Mouse (Mus musculus) right cerebral cortex, postnatal 36 days (tissue): ENCODE results near the gene Sstr5.

ENCODE experiments used
- DNase-seq, 2 experiments: peaks; one replicate each; pipeline ENCODE4 v3.0.0; 2022; ENCODE audit warnings: low spot score in 2 of 2, mixed read lengths in 1 of 2

Sstr5 gene

DNA sequence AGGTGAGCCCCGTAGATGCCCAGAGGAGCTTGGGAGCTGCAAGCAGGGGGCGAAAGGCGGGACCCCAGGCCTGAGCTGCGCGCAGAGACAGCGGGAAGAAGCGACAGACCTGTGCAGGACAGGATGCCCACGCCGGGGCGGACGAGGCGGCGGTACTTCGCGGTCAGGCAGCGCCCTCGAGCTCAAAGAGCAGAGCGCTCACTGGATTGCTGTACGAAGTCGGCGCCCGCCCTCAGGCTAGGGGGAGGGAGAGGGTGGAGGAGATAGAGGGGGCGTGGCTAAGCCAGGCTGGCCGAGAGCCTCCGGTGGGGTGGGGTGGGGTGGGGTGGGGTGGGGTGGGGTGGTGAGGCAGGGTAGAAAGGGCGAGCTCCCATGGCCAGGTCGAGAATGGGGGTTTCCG lies at the start of gene Sstr5:
Gene Sstr5, minus strand, starts transcription at position 276 of the 400 bp plus-strand sequence.
- no peak for DNase-seq

DNA sequence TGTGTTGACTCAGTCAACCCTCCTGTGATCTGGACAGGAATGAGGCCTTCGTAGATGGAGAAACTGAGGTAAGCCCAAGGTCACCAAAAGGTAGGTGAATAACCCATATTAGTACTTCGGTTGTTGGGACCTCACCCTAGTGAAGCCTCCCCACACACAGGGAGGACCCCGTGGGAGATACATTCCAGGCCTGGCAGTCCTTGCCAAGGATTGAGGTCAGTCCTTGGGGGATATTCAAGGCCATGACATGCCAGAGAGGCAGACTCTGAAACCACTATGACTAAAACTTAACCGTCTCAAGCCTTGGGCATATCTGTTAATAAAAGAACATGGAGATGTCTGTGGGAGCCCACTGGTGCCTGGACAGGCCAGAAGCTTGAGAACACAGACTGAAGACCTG lies 44.7 kb upstream of the Sstr5 start:
- no peak for DNase-seq

DNA sequence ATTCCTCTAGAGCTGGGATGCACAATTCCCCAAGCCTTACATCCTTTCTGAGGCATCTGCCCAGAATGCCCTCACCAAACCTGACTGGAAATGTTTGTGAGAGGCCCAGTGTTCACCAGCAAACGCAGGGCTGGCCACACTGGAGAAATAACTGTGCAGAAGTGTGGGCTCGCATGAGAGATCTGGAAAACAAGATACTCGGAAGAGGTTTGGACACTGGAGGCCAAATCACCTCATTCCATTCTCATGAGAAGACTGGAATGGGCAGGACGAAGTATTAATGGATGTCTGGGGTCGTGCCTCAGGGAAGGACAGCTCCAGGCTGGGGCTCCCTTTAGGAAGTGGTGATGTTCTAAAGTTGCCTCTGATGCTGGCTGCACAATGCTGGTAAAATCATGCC lies 43.6 kb upstream of the Sstr5 start:
- no peak for DNase-seq

DNA sequence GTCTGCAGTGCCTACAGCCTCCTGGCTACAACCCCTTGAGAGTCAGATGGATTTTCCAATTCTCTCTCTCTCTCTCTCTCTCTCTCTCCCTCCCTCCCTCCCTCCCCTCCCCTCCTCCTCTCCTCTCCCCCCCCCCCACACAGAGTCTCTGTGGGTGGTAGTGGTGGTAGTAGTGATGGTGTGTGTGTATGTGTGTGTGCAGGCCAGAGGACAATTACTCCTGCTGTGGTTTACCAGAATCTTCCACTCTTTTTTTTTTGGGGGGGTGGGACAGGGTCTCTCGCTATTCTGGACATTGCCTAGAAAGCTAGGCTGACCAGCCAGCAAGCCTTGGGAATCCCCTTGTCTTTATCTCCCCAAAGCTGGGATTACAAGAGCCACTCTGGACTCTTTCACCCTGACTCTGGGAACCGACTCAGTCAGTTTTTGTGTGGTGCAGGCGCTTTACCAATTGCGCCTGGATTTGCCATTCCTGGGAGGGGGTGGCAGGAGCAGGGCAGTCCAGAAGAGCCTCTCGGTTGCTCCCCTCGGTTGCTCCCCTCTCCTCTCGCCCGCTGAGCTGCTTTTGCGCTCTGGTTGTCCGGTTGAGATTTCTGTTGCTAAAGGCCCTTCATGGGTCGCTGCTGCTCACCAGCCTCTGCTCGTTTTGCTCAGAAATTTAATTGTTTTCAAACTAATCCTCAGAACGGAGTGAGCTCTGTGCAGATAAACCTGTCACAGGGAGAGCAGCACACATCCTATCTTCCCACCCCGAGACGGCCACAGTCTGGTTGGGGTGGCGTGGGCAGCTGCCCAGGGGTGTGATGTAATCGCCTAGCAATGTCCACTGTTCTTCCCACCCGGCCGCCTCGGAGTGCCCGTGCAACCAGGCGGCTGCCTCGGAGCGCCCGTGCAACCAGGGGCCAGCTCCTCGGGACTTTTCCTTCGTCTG lies 42.1 kb upstream of the Sstr5 start:
- DNase-seq: peak; percentile 38 to 40

DNA sequence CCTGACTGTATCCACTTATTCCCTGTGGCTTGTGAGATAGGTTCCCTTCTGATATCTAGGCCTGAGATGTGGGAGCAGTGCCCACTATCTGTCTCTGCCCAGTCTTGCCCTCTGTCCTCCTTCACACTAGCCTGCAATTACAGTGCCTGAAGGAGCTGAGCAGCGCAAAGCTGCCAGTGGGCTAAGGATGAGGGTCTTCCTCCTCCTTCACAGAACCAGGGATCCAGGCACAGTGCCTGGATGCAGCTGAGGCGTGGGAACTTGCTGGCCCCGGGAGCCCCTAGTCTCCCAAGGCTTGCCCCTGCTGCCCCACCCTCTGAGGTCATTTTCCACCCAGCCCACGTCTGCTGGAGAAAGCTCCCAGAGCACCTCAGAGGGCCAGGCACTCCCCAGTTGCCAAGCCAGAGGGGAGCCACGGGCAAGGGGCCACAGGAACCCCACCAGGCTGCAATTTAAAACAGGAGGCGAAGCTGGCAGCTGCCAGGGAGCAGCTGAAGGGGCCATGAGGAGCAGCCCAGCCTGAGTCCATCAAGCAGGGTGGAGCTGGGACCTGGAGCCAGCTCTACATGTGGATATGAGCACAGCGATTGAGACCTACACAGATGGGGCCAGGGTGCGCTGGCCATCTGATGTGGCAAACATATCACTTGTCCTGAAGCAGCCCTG lies 33.4 kb upstream of the Sstr5 start:
- DNase-seq: no peak

DNA sequence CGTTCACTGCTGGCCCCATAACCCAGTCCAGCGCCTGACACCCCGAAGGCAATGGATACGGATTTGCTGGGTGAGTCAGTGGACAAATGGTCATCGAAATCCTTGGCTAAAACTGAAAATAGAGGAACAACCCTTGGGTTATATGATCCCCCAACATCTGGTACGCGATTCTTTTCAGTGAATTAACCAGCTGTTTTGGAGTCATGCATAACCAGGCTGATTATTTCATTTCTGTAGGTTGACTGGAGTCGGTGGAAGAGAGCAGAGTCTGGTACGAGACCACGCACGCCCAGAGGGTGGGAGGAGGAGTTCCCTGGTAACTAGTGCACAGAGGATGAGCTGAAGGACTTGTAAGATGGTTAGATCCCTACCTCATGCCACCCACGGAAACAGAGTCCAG lies 25.0 kb upstream of the Sstr5 start:
- no peak for DNase-seq

DNA sequence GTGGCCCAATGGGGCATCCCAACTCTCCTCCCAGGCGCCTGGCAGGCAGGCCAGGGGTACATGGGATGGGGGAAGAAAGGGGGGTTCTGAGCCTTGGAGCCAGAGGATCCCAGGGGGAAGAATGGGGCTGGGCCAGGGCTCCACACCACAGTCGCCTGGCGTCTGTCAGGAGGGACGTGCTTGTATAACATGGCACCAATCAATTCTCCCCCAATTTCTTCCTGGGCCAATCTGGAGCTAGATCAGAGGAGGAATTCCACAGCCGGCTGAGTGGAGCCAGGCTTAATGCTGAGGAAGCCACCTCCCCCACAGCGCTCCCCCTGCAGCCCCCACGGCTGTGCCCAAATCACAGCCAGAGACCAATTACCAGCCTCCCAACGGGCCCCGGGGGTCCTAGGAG lies 23.4 kb upstream of the Sstr5 start:
- no peak for DNase-seq

DNA sequence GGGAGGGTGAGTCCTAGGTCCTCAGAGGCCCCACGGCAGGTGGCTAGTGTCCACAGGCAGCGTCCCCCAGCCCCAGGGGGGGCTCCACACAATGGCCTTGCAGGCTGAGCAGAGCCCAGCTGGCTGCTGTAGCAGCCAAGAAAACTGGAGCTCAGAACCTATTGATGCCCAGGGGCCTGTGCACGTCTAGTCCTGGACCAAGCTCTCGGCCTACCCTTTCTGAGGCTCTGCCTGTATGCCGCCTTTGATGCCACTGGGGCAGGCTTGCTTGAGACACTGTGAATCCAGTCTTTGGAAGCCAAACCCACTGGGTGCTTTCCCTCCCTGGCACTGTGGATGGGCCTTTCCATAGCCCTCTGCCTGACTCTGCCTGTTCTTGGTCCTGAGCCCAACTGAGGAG lies 22.4 kb upstream of the Sstr5 start:
- DNase-seq: peak; percentile 19 to 27

DNA sequence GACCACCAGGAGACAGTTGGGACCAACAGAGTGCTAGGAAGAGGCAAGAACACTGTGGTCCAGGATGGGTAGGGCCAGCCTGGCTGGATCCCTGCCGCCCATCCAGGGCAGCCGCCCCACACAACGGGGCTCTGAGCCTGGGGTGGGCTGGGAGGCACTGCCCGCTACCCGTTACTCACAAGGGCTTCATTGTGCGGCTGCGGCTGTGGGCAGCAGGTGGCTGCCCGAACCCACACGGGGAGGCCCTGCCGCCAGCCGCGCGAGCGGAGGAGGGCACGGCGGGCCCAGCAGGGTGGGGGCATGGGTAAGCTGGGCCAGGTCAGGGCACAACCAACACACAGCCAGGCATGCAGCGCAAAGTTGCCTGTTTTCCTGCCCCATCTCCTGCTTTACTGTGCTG lies 21.1 kb upstream of the Sstr5 start:
- DNase-seq: peak; percentile 23 to 46

DNA sequence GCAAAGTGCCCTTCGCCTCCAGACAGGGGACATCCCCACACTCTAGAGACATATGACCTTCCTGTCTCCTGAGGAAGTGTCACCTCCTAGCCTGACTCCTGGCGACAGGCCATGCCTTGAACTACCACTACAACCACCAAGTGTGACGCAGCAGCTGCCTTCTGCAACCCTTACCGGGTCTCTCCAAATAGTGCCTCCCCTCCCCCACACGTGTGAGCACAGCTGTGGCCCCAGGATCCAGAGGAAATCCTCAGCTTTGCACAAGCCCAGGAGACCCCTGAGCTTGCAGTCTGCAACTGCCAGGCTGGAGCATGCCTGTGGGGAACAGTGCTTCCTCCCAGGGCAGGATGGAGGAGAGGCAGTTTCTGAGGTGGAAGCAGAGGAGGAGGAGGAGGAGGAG lies 19.2 kb upstream of the Sstr5 start:
- no peak for DNase-seq

DNA sequence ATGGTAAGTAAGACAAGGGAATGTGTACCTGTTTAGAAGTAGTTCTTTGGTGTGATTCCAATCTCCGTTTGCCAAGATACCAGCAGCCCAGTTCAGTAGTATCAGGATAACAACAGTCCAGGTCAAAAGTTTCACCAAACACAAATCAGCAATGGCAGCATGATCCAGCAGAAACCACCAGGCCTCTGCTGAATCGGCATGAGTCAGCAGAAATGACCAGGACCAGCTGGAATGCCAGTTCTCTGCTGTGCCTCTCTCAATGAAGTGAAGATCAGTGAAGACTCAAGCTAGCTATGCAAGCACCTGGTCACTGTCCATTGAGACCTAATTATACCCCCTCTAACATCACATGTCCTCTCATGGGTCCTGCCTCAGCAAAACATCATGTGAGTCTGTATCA lies 17.0 kb upstream of the Sstr5 start:
- DNase-seq: no peak

DNA sequence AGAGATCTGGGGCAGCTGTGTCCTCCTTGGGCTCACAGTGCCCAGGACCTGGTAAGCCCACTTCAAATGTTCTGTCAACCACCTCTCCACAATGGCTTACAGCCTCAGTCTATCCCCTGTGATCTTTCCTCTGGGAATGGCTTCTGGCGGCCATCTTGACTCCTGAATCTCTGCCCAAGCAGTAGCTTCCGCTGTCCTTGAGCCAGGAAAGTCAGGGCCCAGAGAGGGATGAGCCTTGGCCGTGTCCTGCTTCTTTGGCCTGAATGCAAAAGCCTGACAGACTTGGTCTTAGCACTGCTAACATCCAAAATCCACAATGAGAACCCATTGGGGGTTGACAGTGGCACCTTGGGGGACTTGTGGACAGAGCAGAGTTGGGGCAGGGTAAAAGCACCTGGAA lies 14.8 kb upstream of the Sstr5 start:
- no peak for DNase-seq

DNA sequence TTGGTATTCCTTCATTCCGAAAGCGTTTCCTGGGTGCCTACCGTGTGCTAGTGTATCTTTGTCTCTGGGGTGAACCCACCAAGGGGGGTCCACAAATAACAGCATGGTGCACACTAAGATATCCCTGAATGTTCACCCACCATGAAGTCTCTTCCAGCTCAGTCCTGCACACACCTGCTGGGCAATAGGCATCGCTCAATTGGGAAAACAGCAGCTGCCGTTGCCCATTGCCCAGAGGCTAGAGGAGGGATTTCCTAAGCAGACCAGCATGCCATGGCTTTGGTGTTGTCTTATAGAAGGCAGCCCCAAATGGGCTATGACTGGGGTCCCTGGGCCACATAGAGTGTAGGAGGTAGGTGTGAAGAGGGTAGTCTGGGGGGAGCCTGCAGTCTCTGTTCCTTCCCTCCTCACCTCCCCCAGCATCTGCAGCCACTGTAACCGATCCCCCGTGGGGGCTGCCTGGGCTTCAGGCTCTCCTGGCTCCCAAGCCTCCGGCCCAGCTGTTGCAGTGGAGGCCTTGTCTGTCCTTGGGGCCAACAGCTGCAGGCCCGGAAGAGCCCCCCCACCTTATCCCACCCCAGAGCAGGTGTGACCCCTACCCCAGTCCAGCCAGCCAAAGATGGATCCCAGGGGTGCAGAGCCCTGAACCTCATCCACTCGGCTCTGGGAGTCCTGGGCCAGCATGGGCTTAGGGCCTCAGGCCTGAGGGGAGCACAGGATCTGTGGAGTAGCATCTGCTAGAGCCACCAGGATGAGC lies 13.2 kb upstream of the Sstr5 start:
- DNase-seq: no peak

DNA sequence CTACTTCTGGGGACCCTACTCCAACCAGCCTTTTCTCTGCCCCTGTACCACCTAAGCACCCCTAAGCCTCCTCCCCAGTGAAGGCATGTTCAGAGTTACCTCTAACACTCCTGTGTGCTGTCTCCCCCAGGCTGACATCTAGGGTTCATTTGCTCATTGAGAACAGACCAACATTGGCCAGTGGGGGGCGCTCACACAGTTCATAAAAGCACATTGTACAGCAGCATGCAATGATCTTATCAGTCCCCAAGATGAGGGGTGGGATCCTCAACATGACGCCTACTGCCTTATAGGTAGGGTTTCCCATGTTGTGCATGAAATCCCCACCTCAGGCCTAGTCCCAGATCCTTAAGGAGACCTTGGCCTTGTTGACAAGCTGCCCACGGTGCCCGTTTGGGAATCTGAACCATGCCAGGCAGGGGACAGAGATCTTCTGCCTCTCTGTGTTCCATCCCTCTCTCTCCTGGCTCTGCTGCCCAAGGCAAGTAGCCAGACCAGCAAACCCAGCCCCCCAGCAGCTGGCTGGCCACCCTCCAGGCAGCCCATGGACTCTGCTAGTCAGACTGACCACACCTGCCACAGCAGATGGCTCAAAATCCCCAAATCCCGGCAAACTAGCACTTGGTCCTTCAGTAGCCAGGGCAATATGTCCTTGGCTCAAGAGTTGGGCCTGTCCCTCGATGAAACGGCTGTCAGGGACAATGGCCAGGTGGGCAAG lies 11.9 kb upstream of the Sstr5 start:
- peak; percentile 61 to 76 for DNase-seq

DNA sequence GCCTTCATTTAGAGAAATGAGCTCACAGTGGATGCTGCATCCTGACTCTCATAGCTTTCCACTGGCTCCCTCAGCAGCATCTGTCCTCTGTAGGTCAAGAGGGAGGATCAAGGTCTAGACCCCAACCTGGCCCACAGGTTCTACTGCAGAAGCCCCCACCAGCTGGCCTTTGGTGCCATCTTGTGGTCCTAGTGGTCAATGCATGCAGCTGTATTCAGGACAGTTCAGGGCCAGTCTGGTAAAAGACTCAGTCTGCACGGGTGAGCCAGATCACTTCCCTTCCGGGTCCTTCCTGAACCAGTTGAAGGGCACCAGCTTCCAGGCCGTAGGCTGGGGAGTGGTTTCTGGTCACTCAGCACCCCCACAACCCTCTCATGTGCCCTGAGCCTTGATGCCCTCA lies 10.7 kb upstream of the Sstr5 start:
- DNase-seq: peak; percentile 37 to 42

DNA sequence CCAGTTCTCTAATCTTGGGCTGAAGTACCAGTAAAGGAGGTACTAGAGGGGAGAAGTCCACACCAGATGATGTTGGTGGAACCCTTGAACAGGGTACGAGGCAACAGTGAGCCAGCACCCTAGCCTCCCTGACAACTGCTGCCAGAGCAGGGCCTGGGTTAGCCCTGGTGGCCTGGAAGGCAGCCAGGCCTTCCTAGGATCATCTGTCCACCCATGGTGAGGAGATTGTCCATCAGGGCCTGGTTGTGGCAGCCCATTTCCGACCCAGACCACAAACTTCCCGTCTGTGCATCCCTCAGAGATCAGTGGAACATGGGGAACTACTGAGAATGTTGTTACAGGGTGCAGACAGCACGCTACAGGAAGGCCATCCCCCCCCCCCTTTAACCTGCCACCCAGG lies 5.5 kb upstream of the Sstr5 start:
- no peak for DNase-seq

DNA sequence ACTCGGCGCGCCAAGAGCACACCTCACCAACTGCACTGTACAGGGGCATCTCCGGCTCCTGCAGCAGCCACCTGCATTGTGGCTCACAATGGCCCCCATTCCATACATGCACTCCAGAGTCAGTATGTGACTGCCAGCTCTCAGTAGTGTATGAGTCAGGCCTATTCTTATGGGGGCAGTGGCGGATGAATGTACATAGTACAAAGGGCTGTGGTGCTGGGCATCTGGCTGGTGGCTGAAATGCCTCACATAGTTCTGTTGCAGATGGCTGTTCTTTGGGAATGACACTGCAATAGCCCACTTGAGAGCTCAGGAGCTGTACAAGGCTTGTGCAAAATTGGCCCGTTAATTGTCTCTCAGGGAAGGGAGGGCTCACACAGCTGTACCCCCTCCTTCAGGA lies 15.0 kb downstream of the Sstr5 start:
- no peak for DNase-seq

DNA sequence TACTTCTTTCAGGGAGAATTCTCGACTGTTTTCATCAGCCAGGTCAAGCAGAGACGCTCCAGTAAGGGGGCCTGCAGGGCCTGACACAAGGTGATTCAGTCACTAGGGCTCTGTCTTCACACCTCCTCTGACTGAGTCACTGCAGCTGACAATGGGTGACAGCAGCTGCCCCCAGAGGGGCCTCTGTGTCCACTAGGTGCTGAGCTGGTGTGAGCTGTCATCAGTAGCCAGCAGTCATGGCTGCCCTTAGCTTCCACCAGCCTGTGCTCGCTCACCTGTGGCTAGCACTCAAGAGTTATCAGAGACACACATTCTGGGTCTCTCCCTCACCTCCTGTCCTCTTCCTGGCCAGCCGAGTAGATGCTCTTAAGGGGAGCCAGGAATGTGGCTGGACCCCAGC lies 16.3 kb downstream of the Sstr5 start:
- DNase-seq: no peak

DNA sequence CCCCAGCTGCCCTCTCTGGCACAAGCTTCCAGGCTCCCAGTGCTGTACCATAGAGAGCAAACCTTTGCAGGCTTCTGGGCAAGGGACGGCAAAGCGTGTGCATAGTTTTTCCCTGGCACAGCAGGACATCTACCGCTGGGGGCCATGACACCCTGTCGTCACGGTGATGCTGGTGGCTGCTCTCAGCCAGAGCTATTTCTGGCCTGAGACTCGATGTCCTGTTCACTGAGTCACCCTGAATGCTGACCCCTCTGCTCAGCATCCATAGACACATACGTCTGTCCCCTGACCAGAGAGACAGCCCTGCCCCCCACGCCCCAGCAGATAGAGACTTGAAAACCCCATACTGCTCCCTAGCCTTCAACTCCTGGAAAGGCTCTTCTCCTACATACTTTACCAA lies 16.9 kb downstream of the Sstr5 start:
- DNase-seq: no peak

DNA sequence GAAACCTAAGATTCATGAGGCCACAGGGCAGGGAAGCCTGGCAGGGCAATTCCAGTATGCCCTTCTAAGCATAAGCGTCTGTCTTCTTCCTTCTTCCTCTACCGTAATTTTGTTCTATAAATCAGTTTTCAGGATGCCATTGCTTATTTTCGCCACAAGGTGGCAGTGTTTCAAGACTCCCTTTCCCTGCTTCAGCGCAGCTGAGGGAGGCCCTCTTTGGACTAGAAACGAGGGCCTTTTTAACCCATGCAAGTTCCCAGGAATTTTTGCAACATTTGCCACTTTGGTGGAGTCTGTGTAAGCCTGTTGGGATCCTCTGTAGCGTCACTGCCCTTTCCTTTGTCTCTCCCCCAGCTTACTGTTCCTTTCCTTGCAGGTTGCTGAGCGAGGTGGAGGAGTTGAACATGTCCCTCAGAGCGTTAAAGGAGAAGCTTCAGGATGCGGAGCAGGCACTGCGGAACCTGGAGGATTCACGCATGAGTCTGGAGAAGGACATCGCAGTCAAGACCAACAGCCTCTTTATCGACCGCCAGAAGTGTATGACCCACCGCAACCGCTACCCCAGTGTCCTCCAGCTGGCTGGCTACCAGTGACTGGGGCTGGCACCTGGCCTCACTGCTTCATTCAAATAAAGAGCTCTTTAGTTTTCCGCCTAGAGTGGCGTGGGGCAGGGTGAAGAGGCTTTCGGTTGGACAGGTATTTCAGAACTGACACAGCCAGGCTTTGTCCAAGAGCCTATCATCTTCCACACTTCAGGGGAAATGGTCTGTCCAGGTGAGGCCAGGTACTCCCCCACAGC lies 20.9 kb downstream of the Sstr5 start:
- peak in 1 of 2 experiments; percentile 32 for DNase-seq
